Mouse (Mus musculus): ENCODE results near the gene Snph. TPM values are rescaled to one million over a fixed set of nuclear protein-coding genes. Genes with fewer than 3 reads are reported as not detected.
"Not testable (repeated sequence)": the region's sequence is repeated elsewhere in the genome, so short reads cannot be mapped to it uniquely, and the experiment has no call there.

The Snph gene
- 100 to 1,000 TPM; 205 to 206 TPM for total RNA-seq (2021)
- long read RNA-seq, full-length matches to known transcripts, result 10 of 66 reads
- long read RNA-seq, partial matches to known transcripts, result 4 of 66 reads
- long read RNA-seq, other reads (novel, unspliced or antisense), result 52 of 66 reads

GRCm38 (mm10) chr2:151632159-151632814 lies at the start of gene Snph:
Gene Snph, minus strand, starts transcription at chr2:151632593.
- peak; percentile 67 to 78 for DNase-seq (ENCODE audit: low spot score in 2 of 2)

- DNase-seq (ENCODE audit: low spot score in 2 of 2), result peak in 1 of 2 experiments; percentile 28
Observed at GRCm38 (mm10) chr2:151676234-151676633, 43.8 kb upstream of the Snph start.

- DNase-seq (ENCODE audit: low spot score in 2 of 2), result no peak
Observed at GRCm38 (mm10) chr2:151670968-151671329, 38.6 kb upstream of the Snph start.

- DNase-seq (ENCODE audit: low spot score in 2 of 2), result no peak
Observed at GRCm38 (mm10) chr2:151670026-151670967, 37.9 kb upstream of the Snph start.

- no peak for DNase-seq (ENCODE audit: low spot score in 2 of 2)
Observed at GRCm38 (mm10) chr2:151668433-151668832, 36.0 kb upstream of the Snph start, which contains the start of gene Rad21l. Gene Rad21l, minus strand, starts transcription at chr2:151668533.

- DNase-seq (ENCODE audit: low spot score in 2 of 2), result no peak
Observed at GRCm38 (mm10) chr2:151652053-151652452, 19.7 kb upstream of the Snph start.

GRCm38 (mm10) chr2:151636015-151636402 lies 3.6 kb upstream of the Snph start:
- DNase-seq (ENCODE audit: low spot score in 2 of 2), result no peak

- DNase-seq (ENCODE audit: low spot score in 2 of 2), result peak; percentile 46 to 57
Observed at GRCm38 (mm10) chr2:151635362-151636014, 3.1 kb upstream of the Snph start.

- no peak for DNase-seq (ENCODE audit: low spot score in 2 of 2)
Observed at GRCm38 (mm10) chr2:151634903-151635302, 2.5 kb upstream of the Snph start.

- no peak for DNase-seq (ENCODE audit: low spot score in 2 of 2)
Observed at GRCm38 (mm10) chr2:151632982-151633381, 589 bp upstream of the Snph start.

- DNase-seq (ENCODE audit: low spot score in 2 of 2), result no peak
Observed at GRCm38 (mm10) chr2:151631406-151632158, 811 bp downstream of the Snph start.

GRCm38 (mm10) chr2:151629310-151629709 lies 3.1 kb downstream of the Snph start:
- no peak for DNase-seq (ENCODE audit: low spot score in 2 of 2)

GRCm38 (mm10) chr2:151628011-151628410 lies 4.4 kb downstream of the Snph start:
- DNase-seq (ENCODE audit: low spot score in 2 of 2), result no peak

- no peak for DNase-seq (ENCODE audit: low spot score in 2 of 2)
Observed at GRCm38 (mm10) chr2:151626296-151626695, 6.1 kb downstream of the Snph start.

GRCm38 (mm10) chr2:151623776-151624175 lies 8.6 kb downstream of the Snph start:
- DNase-seq (ENCODE audit: low spot score in 2 of 2), result peak; percentile 4 to 7

- DNase-seq (ENCODE audit: low spot score in 2 of 2), result no peak
Observed at GRCm38 (mm10) chr2:151616551-151617329, 15.7 kb downstream of the Snph start.

- DNase-seq (ENCODE audit: low spot score in 2 of 2), result not testable (repeated sequence)
Observed at GRCm38 (mm10) chr2:151615779-151616178, 16.6 kb downstream of the Snph start.

- peak in 1 of 2 experiments; percentile 33 for DNase-seq (ENCODE audit: low spot score in 2 of 2)
Observed at GRCm38 (mm10) chr2:151609974-151610373, 22.4 kb downstream of the Snph start.

GRCm38 (mm10) chr2:151608435-151608834 lies 24.0 kb downstream of the Snph start:
- no peak for DNase-seq (ENCODE audit: low spot score in 2 of 2)

GRCm38 (mm10) chr2:151605437-151605987 lies 26.9 kb downstream of the Snph start:
- peak; percentile 66 to 73 for DNase-seq (ENCODE audit: low spot score in 2 of 2)
